Mouse (Mus musculus) monocyte, adult 5-6 weeks (primary cell): Measurements from ENCODE around the gene Gm5141. TPM values are rescaled to one million over a fixed set of nuclear protein-coding genes. Genes with fewer than 3 reads are reported as not detected.
"Not testable (repeated sequence)": the region's sequence is repeated elsewhere in the genome, so short reads cannot be mapped to it uniquely, and the experiment has no call there.

Experiments
- ATAC-seq: fragments of 153-309, 156-312 bp; replicated peaks from 2 replicates; pipeline ENCODE4 v1.8.0; 2017; ENCODE audit warnings: mild to moderate bottlenecking; ENCODE audit not compliant: low TSS enrichment, insufficient number of reproducible peaks, severe bottlenecking, poor library complexity, low FRiP score
- total RNA-seq: library from RNA; stranded (forward); fragments of 200-1000, 200-491, 200-594 nt; gene quantifications from 3 replicates; pipeline ENCODE4 v1.2.3, GENCODE M21; 2017

Gene Gm5141
- total RNA-seq: 1.4 to 4.7 TPM (median 1.7 TPM) in 3 replicates

- peak; percentile 99 for ATAC-seq
These were observed at the start of gene Gm5141 for GRCm38 (mm10) chr13:62785199-62786134. Gm5141 (minus strand) TSS chr13:62785808.

GRCm38 (mm10) chr13:62833341-62833740 lies 47.7 kb upstream of the Gm5141 start:
- ATAC-seq: no peak

GRCm38 (mm10) chr13:62832239-62832638 lies 46.6 kb upstream of the Gm5141 start:
- no peak for ATAC-seq

GRCm38 (mm10) chr13:62815705-62816104 lies 30.1 kb upstream of the Gm5141 start:
- not testable (repeated sequence) for ATAC-seq

- no peak for ATAC-seq
These were observed 27.1 kb upstream of the Gm5141 start for GRCm38 (mm10) chr13:62812713-62813112.

GRCm38 (mm10) chr13:62807981-62808380 lies 22.4 kb upstream of the Gm5141 start:
- not testable (repeated sequence) for ATAC-seq

- not testable (repeated sequence) for ATAC-seq
These were observed 506 bp upstream of the Gm5141 start for GRCm38 (mm10) chr13:62786135-62786493.

GRCm38 (mm10) chr13:62763806-62764205 lies 21.8 kb downstream of the Gm5141 start:
- ATAC-seq: not testable (repeated sequence)

GRCm38 (mm10) chr13:62760432-62761415 lies 24.9 kb downstream of the Gm5141 start, which contains the start of gene Platr25:
Platr25 (minus strand) TSS chr13:62760709.
- ATAC-seq: peak; percentile 82

- no peak for ATAC-seq
These were observed 52.3 kb downstream of the Gm5141 start for GRCm38 (mm10) chr13:62733322-62733721.

Other genes starting within 250 kb of the Gm5141 start
- not detected in 3 replicates for gene Zfp935, start 227.3 kb downstream of the Gm5141 start, total RNA-seq
- 1.9 to 5.0 TPM (median 3.9 TPM) in 3 replicates for gene Zfp934, start 214.6 kb downstream of the Gm5141 start, total RNA-seq
- gene 6720489N17Rik, start 161.6 kb downstream of the Gm5141 start, total RNA-seq: 2.0 to 10.9 TPM (median 2.5 TPM) in 3 replicates
- gene Platr25, start 25.1 kb downstream of the Gm5141 start, total RNA-seq: 21.8 to 30.7 TPM (median 23.9 TPM) in 3 replicates
- not detected in 3 replicates for gene Fbp2, start 72.6 kb upstream of the Gm5141 start, total RNA-seq
- gene Fbp1, start 102.5 kb upstream of the Gm5141 start, total RNA-seq: 0.86 TPM in 1 of 3 replicates, not detected in the others
- gene 2010111I01Rik, start 179.1 kb upstream of the Gm5141 start, total RNA-seq: 27.0 to 41.7 TPM (median 31.3 TPM) in 3 replicates